Mouse (Mus musculus): ENCODE measurements around the gene Hils1.
A peak's percentile ranks its signal among the peaks of the same experiment; 100 is the strongest.

Hils1 gene

GRCm38 (mm10) chr11:94990102-94990748 is 22.8 kb downstream of the Hils1 start:
- DNase-seq, result no peak

DNA sequence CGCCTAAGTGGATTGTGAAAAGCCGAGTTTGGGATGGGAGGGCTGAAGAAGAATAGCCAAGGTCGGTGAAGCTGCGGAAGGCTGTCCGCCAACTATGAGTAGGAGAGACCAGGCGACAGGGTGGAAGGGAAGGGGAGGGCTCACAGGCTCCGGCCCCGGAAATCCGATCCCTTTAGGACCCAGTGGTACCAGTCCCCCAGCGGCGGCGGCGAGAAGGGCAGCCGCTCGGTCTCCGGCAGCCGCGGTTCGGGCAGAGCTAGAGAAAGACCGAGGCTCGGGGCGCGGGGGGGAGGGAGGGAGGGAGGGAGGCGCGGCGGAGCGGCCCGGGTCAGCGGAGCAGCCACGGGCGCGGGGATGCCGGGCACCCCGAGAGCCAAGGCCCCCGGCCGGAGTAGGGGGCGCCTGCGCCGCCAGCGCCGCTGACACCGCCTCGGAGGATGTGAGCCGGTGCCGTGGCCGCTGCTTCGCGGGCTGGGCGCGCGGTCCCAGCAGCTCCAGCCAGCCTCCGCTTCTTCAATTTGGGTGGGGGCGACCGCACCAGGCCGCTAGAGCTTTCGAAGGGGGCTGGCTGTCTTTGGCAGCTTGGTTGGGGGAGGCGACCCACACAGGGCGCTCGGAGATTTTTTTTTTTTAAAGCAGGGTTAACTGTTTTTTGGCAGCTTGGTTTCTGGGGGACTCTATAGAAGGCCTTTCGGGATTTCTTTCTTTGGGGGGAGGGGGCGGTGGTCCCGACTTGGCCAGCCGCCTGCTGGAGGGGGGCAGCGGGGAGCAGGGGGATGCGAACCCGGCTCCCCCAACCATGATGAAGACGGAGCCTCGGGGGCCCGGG is 23.6 kb downstream of the Hils1 start, which contains the start of gene Ppp1r9b:
Ppp1r9b (plus strand) TSS at position 287 of the 829 bp plus-strand sequence.
- DNase-seq, result peak; percentile 91

DNA sequence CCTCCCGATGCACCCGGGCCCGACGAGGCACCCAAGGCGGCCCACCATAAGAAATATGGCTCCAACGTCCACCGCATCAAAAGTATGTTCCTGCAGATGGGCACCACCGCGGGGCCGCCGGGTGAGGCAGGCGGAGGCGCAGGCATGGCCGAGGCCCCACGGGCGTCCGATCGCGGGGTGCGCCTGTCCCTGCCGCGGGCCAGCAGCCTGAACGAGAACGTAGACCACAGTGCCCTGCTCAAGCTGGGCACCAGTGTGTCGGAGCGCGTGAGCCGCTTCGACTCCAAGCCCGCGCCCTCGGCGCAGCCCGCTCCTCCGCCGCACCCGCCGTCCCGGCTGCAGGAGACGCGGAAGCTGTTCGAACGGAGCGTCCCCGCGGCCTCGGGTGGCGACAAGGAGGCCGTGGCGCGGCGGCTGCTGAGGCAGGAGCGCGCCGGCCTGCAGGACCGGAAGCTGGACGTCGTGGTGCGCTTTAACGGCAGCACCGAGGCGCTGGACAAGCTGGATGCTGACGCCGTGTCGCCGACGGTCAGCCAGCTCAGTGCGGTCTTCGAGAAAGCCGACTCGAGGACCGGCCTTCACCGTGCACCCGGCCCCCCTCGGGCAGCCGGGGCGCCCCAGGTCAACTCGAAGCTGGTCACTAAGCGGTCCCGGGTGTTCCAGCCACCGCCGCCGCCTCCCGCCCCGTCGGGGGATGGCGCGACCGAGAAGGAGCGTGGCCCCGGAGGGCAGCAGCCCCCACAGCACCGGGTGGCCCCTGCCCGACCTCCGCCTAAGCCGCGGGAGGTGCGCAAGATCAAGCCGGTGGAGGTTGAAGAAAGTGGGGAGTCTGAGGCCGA is 24.5 kb downstream of the Hils1 start:
- DNase-seq, result peak; percentile 69

DNA sequence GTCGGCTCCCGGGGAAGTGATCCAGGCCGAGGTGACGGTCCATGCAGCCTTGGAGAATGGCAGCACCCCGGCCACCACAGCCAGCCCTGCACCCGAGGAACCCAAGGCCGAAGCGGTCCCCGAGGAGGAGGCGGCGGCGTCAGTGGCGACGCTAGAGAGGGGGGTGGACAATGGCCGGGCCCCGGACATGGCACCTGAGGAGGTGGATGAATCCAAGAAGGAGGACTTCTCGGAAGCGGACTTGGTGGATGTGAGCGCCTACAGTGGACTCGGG is 25.0 kb downstream of the Hils1 start:
- no peak for DNase-seq

DNA sequence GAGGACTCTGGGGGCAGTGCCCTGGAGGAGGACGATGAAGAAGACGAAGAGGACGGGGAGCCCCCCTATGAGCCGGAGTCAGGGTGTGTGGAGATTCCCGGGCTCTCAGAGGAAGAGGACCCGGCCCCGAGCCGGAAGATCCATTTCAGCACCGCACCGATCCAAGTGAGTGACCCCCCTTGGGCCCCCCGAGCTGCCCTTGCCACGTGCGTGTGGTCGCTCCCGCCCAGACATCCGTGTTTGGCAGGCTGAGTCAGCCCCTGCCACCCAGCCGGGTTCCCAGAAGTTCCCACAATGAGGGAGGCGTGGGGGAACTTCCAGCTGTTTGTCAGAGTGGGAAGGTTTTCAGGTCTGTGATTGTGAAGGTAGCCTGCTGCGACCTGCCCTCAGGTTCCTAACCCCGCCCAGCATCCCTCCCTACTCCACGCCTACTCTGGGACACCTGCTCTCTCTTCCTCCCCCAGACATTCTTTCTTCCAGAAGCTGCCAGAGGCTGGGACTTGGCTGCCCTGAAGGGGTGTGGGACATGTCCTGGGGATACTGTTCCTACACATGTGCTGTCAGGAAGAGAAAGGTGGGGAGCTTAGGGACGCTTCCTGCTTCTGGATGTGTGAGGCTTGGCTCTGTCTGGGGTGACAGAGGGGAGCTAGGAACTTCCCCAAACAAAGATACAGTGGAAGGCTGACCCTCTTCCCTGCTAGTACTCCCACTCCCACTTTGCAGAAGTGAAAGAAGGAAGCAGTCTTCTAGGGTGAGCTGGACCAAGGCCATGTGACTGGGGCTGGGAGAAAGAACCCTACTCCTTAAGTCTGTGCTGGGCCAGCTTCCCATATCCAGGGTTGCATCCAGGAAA is 25.6 kb downstream of the Hils1 start:
- peak; percentile 56 for DNase-seq

DNA sequence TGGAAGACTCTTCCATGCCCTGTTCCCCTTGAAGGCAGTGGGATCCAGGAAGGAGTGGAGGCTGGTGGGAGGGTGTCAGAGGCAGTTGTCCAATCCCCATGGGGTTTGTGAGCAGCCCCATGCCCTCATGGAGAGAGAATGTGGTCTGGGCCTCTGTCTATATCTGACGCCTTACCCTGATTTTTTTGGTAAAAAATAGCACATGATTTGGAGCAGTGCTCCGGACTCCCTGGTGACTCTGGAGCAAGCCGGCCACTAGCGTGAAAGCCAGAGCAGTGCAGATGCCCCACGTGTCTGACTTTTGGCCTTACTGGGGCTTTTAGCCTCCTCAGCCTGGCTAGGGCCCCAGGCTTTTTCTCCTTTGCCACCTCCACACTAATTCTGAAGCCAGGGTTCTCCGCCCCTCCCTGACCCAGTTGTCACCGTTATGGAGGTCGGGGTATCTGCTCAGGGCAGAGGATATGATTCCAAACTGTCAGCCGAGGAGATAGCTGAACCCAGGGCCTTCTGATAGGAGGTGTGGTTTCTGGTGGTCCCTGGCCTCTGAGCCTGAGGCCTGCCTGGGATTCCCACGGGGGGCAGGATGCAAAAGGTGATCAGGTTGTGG is 26.9 kb downstream of the Hils1 start:
- no peak for DNase-seq

GRCm38 (mm10) chr11:94994947-94995772 is 27.8 kb downstream of the Hils1 start:
- DNase-seq, result no peak

GRCm38 (mm10) chr11:94996101-94996500 is 28.7 kb downstream of the Hils1 start:
- DNase-seq, result no peak

- DNase-seq, result no peak
Observed at GRCm38 (mm10) chr11:94996984-94997383, 29.6 kb downstream of the Hils1 start.

DNA sequence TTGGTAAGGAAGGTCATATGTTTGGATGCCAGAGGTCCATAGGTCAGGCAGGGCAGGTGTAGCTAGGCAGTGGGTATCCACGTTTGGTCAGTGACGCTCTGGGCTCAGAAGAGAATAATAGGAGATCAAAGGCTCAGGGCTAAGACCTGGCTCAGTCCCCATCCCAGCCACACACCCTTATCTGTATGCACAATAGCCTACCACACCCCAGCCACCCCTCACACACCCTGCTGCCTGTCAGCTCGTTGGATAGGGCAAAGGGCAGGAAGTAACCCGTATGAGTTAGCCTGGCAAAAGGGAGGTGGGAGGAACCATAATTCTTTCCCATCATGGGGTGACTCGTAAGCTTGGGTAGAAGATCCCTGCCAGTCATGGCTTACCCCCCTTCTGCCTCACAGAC is 30.2 kb downstream of the Hils1 start:
- DNase-seq, result no peak

GRCm38 (mm10) chr11:94998041-94998531 is 30.7 kb downstream of the Hils1 start:
- DNase-seq, result peak; percentile 59

DNA sequence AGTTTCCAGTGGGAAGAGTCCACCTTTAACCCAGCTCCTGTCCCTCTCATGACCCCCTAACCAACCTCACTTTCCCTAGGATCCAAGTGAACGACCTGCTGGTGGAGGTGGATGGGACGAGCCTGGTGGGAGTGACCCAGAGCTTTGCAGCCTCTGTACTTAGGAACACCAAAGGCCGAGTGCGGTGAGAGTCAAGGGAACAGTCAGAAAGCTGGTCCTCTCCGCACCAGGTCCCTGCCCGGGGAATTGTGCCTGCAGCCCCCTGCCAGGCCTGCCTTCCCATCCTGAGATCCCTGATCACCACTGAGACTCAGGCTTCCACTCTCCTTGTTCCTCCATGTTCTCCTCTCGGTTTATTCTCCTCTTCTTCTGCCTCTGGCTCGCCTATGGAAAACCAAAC is 32.7 kb downstream of the Hils1 start:
- DNase-seq, result no peak

DNA sequence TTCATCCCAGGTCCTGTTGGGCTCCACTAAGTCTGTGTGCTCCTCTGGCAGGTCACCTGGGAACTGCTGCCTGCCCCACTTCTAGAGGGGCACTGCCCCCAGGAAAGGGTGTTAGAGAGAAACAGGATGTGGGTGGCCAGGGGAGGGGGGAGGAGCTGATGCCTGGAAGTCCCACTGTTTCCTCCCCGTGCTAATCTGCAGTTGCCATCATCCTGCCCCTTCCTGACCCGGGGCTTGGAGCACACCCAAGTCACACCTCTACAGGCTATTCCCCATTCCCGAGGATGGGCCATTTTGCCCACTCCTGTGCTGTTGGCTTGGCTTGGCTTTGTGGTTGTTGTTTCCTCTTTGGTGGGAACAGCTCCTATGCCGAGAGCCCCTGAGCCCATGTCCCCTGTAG is 33.2 kb downstream of the Hils1 start:
- DNase-seq, result no peak

- DNase-seq, result no peak
Observed at GRCm38 (mm10) chr11:95001058-95001457, 33.7 kb downstream of the Hils1 start.

GRCm38 (mm10) chr11:95001584-95002347 is 34.4 kb downstream of the Hils1 start:
- no peak for DNase-seq

DNA sequence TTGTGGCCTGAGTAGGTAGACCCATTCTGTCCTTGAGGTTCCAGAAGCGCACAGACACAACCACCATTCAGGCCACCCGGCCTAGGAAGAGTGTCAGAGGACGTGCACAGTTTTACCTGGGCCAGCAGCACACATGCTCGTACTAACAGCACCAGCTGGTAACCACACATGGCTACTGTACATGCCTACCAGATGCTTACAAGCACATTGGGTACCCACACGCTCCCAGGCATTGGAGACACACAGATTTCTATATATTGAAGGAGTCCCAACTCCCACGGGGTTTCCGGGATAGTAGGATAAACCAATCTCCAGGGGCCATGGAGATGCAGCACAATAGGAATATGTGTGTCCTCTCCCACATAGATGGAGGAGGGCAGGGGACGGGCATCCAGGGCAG is 35.3 kb downstream of the Hils1 start:
- DNase-seq, result no peak

DNA sequence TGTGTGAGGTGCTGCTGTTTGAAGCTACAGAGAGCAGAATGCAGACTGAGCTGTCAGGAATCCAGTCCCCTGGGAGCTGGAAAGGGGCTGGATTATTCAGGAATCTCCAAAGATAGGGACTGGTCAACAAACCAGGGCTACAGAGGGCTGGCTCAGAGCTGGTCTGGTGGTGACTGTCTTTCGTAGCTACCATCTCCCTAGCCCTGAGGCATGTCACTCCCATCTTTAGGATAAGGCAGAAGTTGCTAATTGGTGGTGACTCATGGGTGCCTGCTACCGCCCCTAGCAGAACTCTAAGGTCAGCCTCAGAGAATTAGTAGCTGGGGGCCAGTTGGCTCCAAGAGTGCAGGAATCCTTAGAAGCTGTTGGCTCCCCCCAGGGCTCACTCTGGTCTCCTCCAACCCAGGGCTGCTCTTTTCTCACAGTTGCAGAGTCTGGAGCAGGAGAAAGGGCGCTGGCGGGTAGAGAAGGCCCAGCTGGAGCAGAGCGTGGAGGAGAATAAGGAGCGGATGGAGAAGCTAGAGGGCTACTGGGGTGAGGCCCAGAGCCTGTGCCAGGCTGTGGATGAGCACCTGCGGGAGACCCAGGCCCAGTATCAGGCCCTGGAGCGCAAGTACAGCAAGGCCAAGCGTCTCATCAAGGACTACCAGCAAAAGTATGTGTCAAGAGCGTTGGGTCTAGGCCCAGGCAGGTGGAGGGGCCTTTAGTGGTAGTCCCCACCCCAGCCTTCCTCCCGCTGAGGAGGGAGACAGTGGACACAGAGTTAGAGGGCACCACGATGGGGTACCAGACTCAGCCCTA is 36.9 kb downstream of the Hils1 start:
- no peak for DNase-seq

- DNase-seq, result no peak
Observed at GRCm38 (mm10) chr11:95004937-95005198, 37.5 kb downstream of the Hils1 start.

- DNase-seq, result no peak
Observed at GRCm38 (mm10) chr11:95006038-95006437, 38.6 kb downstream of the Hils1 start.
